Comparison of ENCODE assay signal across 12 mouse cellular contexts in the genomic region with DNA sequence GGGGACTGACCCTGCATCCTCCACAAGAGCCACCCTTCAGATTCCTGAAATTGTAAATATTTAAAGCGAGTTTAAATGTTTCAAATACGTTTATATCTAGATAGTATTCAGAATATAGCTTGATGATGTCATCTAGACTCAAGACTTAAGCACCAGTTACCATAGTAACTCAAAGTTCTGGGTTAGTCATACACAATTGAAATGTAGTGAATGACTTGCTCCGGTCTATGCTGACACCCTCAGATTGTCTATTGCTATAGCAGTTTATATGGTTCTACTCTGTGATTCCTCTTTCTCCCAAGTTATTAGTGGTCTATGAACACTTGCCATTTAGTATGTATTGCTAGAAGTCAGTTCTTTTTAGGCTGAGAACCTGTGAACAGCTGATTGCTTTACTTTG. TPM values are rescaled to one million over a fixed set of nuclear protein-coding genes. Genes with fewer than 3 reads are reported as not detected.
A peak's percentile ranks its signal among the peaks of the same experiment; 100 is the strongest.
DNase-seq lines count a peak whose midpoint lies in the region; ATAC-seq and TF ChIP-seq lines count a peak whose summit lies in the region.
"Had no signal": no experiment of that assay in that cellular context is flagged by ENCODE, and none has a peak within 500 bp of the region (broad histone marks: within the 10 kb centered on the region; RNA-seq: fewer than 3 reads in every experiment).

No protein-coding gene starts in this region.

- WGBS in intestine, embryonic 16.5 days, result 62% methylated on average over 3 of the region's 3 CpGs
- 55% methylated on average over 3 of the region's 3 CpGs for WGBS in intestine, embryonic 15.5 days

- in situ Hi-C loops in Patski (cut with MboI; ENCODE audit: low pct_unique_long_range_greater_than_20kb), result no loop called here

- H3K4me1 ChIP-seq in intestine, embryonic 16.5 days (ENCODE audit: control insufficient read depth, insufficient read depth, low read length), result peaks cover 3% of the 10 kb centered on the region
- no peaks in the 10 kb centered on the region for H3K4me1 ChIP-seq in intestine, embryonic 15.5 days (replicated peaks)

- no peak overlapping the region for H3K4me3 ChIP-seq in intestine, embryonic 16.5 days (ENCODE audit: low read length)
- no peak overlapping the region for H3K4me3 ChIP-seq in intestine, embryonic 15.5 days (replicated peaks)
- H3K4me3 ChIP-seq: embryonic facial prominence, embryonic 12.5 days; heart, embryonic 10.5 days had no signal

- CTCF ChIA-PET in Patski (lab: Charles Lee), result interaction anchor here (1.0 to 13.3 kb wide), 8 partner anchors 9 to 77 kb away, joined by 3 to 87 read pairs (median 3); partner anchors contain the start of gene Skil

- no peaks in the 10 kb centered on the region for H3K27me3 ChIP-seq in intestine, embryonic 16.5 days (replicated peaks; ENCODE audit: control insufficient read depth, insufficient read depth, low read length)
- no peaks in the 10 kb centered on the region for H3K27me3 ChIP-seq in intestine, embryonic 15.5 days (replicated peaks)
- H3K27me3 ChIP-seq in Patski, result no peaks in the 10 kb centered on the region
- H3K27me3 ChIP-seq: embryonic facial prominence, embryonic 12.5 days had no signal

- no peak overlapping the region for H3K4me2 ChIP-seq in intestine, embryonic 16.5 days (ENCODE audit: low read depth, low read length)
- H3K4me2 ChIP-seq in intestine, embryonic 15.5 days (replicated peaks), result no peak overlapping the region
- H3K4me2 ChIP-seq: embryonic facial prominence, embryonic 12.5 days had no signal

- POLR2A ChIA-PET in Patski (lab: Charles Lee), result no interaction called here

- peak; percentile 51 for TF ChIP-seq CTCF in Patski (IDR thresholded peaks at IDR 0.05)

- H3K36me3 ChIP-seq in intestine, embryonic 16.5 days (ENCODE audit: control insufficient read depth, insufficient read depth, low read length), result peaks cover 2% of the 10 kb centered on the region
- H3K36me3 ChIP-seq in intestine, embryonic 15.5 days, result no peaks in the 10 kb centered on the region

- no peak overlapping the region for H3K9ac ChIP-seq in intestine, embryonic 16.5 days (ENCODE audit: low read depth, low read length)
- no peak overlapping the region for H3K9ac ChIP-seq in intestine, embryonic 15.5 days
- H3K9ac ChIP-seq: embryonic facial prominence, embryonic 12.5 days had no signal

- peak; percentile 65 for DNase-seq in CD4-positive helper T cell, adult 2 months (ENCODE audit: low read depth, low spot score)
- no peak for DNase-seq in Patski (ENCODE audit: low read depth, low spot score)
- DNase-seq in urinary bladder, postnatal 4 days (ENCODE audit: low spot score in 2 of 2), result no peak
- no peak for DNase-seq in layer of hippocampus, postnatal 25 days (ENCODE audit: extremely low spot score in 1 of 2, low spot score in 1 of 2)
- DNase-seq: kidney, postnatal 14 days; retina, postnatal 1 day had no signal

- H3K27ac ChIP-seq in intestine, embryonic 16.5 days (ENCODE audit: low read length), result no peak overlapping the region
- H3K27ac ChIP-seq in intestine, embryonic 15.5 days, result no peak overlapping the region
- H3K27ac ChIP-seq: embryonic facial prominence, embryonic 12.5 days; heart, embryonic 10.5 days had no signal

- peak; percentile 46; the same call in 1 of the 2 replicates for ATAC-seq in intestine, embryonic 16.5 days
- ATAC-seq in intestine, embryonic 15.5 days, result no peak; the same call in 1 of the 2 replicates
- peak; percentile 49 for ATAC-seq in Patski
- ATAC-seq in megakaryocyte progenitor cell, adult 5-6 weeks (replicated peaks; ENCODE audit: poor library complexity), result peak; percentile 61

- H3K9me3 ChIP-seq in intestine, embryonic 16.5 days (ENCODE audit: control insufficient read depth, low read length), result no peaks in the 10 kb centered on the region
- H3K9me3 ChIP-seq in intestine, embryonic 15.5 days, result no peaks in the 10 kb centered on the region
- H3K9me3 ChIP-seq: embryonic facial prominence, embryonic 12.5 days; heart, embryonic 10.5 days had no signal

RNA-seq across cellular contexts. Expression of gene Skil, which starts 14.2 kb away (rescaled TPM):
- 14.2 and 15.9 TPM in 2 replicates for polyA plus RNA-seq in intestine, embryonic 16.5 days (2015; fragmentation: Nextera tagmentation; extraction: Ambion mirVana)
- 17.5 and 21.3 TPM in 2 replicates for polyA plus RNA-seq in intestine, embryonic 15.5 days (2015; fragmentation: Nextera tagmentation; extraction: Ambion mirVana)
- 30.0 TPM for polyA plus RNA-seq in Patski (2021)
- 5.9 and 6.7 TPM in 2 replicates for total RNA-seq in megakaryocyte progenitor cell, adult 5-6 weeks (2015)
- 13.2 and 15.9 TPM in 2 replicates for total RNA-seq in megakaryocyte progenitor cell, adult 5-6 weeks (2017)
- total RNA-seq in layer of hippocampus, postnatal 25 days (2021), result 10 to 100 TPM; 67.6 to 70.0 TPM

RNA-seq across cellular contexts. Expression of gene Cldn11, which starts 40.6 kb away (rescaled TPM):
- 4.4 and 5.2 TPM in 2 replicates for polyA plus RNA-seq in intestine, embryonic 16.5 days (2015; fragmentation: Nextera tagmentation; extraction: Ambion mirVana)
- 4.9 and 7.3 TPM in 2 replicates for polyA plus RNA-seq in intestine, embryonic 15.5 days (2015; fragmentation: Nextera tagmentation; extraction: Ambion mirVana)
- not detected for polyA plus RNA-seq in Patski (2021)
- not detected in 2 replicates for total RNA-seq in megakaryocyte progenitor cell, adult 5-6 weeks (2015)
- total RNA-seq in megakaryocyte progenitor cell, adult 5-6 weeks (2017), result not detected in 2 replicates
- 100 to 1,000 TPM; 273 to 334 TPM for total RNA-seq in layer of hippocampus, postnatal 25 days (2021)
- total RNA-seq: megakaryocyte-erythroid progenitor cell, adult 5-6 weeks had no signal
